Mouse (Mus musculus) megakaryocyte, adult 5-6 weeks (primary cell): Measurements from ENCODE around the gene Acp7. TPM values are rescaled to one million over a fixed set of nuclear protein-coding genes. Genes with fewer than 3 reads are reported as not detected.

ENCODE experiments used
- total RNA-seq, 2 experiments: library from RNA; stranded (forward) in 1 of 2; stranded (reverse) in 1 of 2; fragments of 153-499, 151-499 nt in 1 of 2; fragments of 221-1000, 200-1000 nt in 1 of 2; gene quantifications; 2 replicates each; pipeline versions ENCODE4 v1.2.3 to v1.2.4; 2015 to 2017

Acp7 gene
- total RNA-seq, 2 experiments from 2014 or later: not detected

Other genes with a start within 250 kb of the Acp7 start
- gene Med29, start 238.6 kb downstream of the Acp7 start, total RNA-seq (2015): 14.7 and 15.4 TPM in 2 replicates
- 9.0 and 9.4 TPM in 2 replicates for gene Med29, start 238.6 kb downstream of the Acp7 start, total RNA-seq (2017)
- gene Paf1, start 238.4 kb downstream of the Acp7 start, total RNA-seq (2015): 42.1 and 46.8 TPM in 2 replicates
- 129 and 153 TPM in 2 replicates for gene Paf1, start 238.4 kb downstream of the Acp7 start, total RNA-seq (2017)
- 544 and 552 TPM in 2 replicates for gene Gmfg, start 193.9 kb downstream of the Acp7 start, total RNA-seq (2015)
- 837 and 967 TPM in 2 replicates for gene Gmfg, start 193.9 kb downstream of the Acp7 start, total RNA-seq (2017)
- gene Lrfn1, start 179.4 kb downstream of the Acp7 start, total RNA-seq (2015): 1.0 and 1.7 TPM in 2 replicates
- 0.66 and 0.98 TPM in 2 replicates for gene Lrfn1, start 179.4 kb downstream of the Acp7 start, total RNA-seq (2017)
- gene Ifnl2, start 120.9 kb downstream of the Acp7 start, total RNA-seq (2015): not detected in 2 replicates
- gene Ifnl2, start 120.9 kb downstream of the Acp7 start, total RNA-seq (2017): not detected in 2 replicates
- not detected in 2 replicates for gene Ifnl3, start 108.5 kb downstream of the Acp7 start, total RNA-seq (2015)
- not detected in 2 replicates for gene Ifnl3, start 108.5 kb downstream of the Acp7 start, total RNA-seq (2017)
- gene Sycn, start 90.4 kb downstream of the Acp7 start, total RNA-seq (2015): not detected in 2 replicates
- not detected in 2 replicates for gene Sycn, start 90.4 kb downstream of the Acp7 start, total RNA-seq (2017)
- gene Nccrp1, start 84.1 kb downstream of the Acp7 start, total RNA-seq (2015): 1.4 and 2.2 TPM in 2 replicates
- 0.26 TPM in 1 of 2 replicates, not detected in the other for gene Nccrp1, start 84.1 kb downstream of the Acp7 start, total RNA-seq (2017)
- gene Samd4b, start 33.2 kb downstream of the Acp7 start, total RNA-seq (2015): 30.2 and 35.4 TPM in 2 replicates
- gene Samd4b, start 33.2 kb downstream of the Acp7 start, total RNA-seq (2017): 6.1 and 7.1 TPM in 2 replicates
- 10.0 and 12.8 TPM in 2 replicates for gene Pak4, start 33.1 kb downstream of the Acp7 start, total RNA-seq (2015)
- 9.9 and 11.7 TPM in 2 replicates for gene Pak4, start 33.1 kb downstream of the Acp7 start, total RNA-seq (2017)
- 0.58 and 0.93 TPM in 2 replicates for gene Fbxo27, start 61.5 kb upstream of the Acp7 start, total RNA-seq (2015)
- 0.08 and 0.70 TPM in 2 replicates for gene Fbxo27, start 61.5 kb upstream of the Acp7 start, total RNA-seq (2017)
- 1.1 and 1.2 TPM in 2 replicates for gene Fbxo17, start 85.5 kb upstream of the Acp7 start, total RNA-seq (2015)
- gene Fbxo17, start 85.5 kb upstream of the Acp7 start, total RNA-seq (2017): 0.26 and 0.77 TPM in 2 replicates
- gene Mrps12, start 110.5 kb upstream of the Acp7 start, total RNA-seq (2015): 67.6 and 79.2 TPM in 2 replicates
- gene Mrps12, start 110.5 kb upstream of the Acp7 start, total RNA-seq (2017): 29.1 and 32.0 TPM in 2 replicates
- 4.8 and 4.9 TPM in 2 replicates for gene Sars2, start 110.7 kb upstream of the Acp7 start, total RNA-seq (2015)
- 5.6 and 6.9 TPM in 2 replicates for gene Sars2, start 110.7 kb upstream of the Acp7 start, total RNA-seq (2017)
- gene Ccer2, start 124.8 kb upstream of the Acp7 start, total RNA-seq (2015): not detected in 2 replicates
- not detected in 2 replicates for gene Ccer2, start 124.8 kb upstream of the Acp7 start, total RNA-seq (2017)
- 70.0 and 73.0 TPM in 2 replicates for gene Sirt2, start 135.4 kb upstream of the Acp7 start, total RNA-seq (2015)
- 28.0 and 36.7 TPM in 2 replicates for gene Sirt2, start 135.4 kb upstream of the Acp7 start, total RNA-seq (2017)
- gene Nfkbib, start 136.2 kb upstream of the Acp7 start, total RNA-seq (2015): 15.5 and 19.5 TPM in 2 replicates
- gene Nfkbib, start 136.2 kb upstream of the Acp7 start, total RNA-seq (2017): 13.3 and 15.6 TPM in 2 replicates
- 64.9 and 68.8 TPM in 2 replicates for gene Rinl, start 157.6 kb upstream of the Acp7 start, total RNA-seq (2015)
- 62.6 and 71.5 TPM in 2 replicates for gene Rinl, start 157.6 kb upstream of the Acp7 start, total RNA-seq (2017)
- gene Hnrnpl, start 177.2 kb upstream of the Acp7 start, total RNA-seq (2015): 275 and 307 TPM in 2 replicates
- 187 and 291 TPM in 2 replicates for gene Hnrnpl, start 177.2 kb upstream of the Acp7 start, total RNA-seq (2017)
- 119 TPM in 2 replicates for gene Ech1, start 193.9 kb upstream of the Acp7 start, total RNA-seq (2015)
- gene Ech1, start 193.9 kb upstream of the Acp7 start, total RNA-seq (2017): 78.8 and 82.8 TPM in 2 replicates
- gene Lgals4, start 202.5 kb upstream of the Acp7 start, total RNA-seq (2015): 3.1 and 13.4 TPM in 2 replicates
- 5.2 and 5.9 TPM in 2 replicates for gene Lgals4, start 202.5 kb upstream of the Acp7 start, total RNA-seq (2017)
- gene Lgals7, start 232.5 kb upstream of the Acp7 start, total RNA-seq (2015): not detected in 2 replicates
- gene Lgals7, start 232.5 kb upstream of the Acp7 start, total RNA-seq (2017): not detected in 2 replicates